Mouse (Mus musculus): ENCODE measurements around the gene Dpf1.

- TF ChIP-seq CTCF (IDR thresholded peaks at IDR 0.05; ENCODE audit: low read depth, low read length): no peak
- no peak for TF ChIP-seq POLR2A (IDR thresholded peaks at IDR 0.05; ENCODE audit: extremely low read depth, insufficient read depth, low read length)
Observed at GRCm38 (mm10) chr7:29292458-29293098, 11.2 kb upstream of the Dpf1 start.

All from liver, adult 2 months (tissue).